Mouse (Mus musculus) cerebellum, adult 2 months (tissue): ENCODE data around the gene Anks1b.

ENCODE experiments used
- CTCF ChIP-seq: fragments of 200-500 bp; IDR thresholded peaks from 2 replicates; pipeline ENCODE4 v1.5.1; 2011; ENCODE audit warnings: low read depth, mild to moderate bottlenecking, control low read depth, low read length, moderate library complexity, borderline replicate concordance; ENCODE audit not compliant: insufficient read depth
- POLR2A ChIP-seq: fragments of 200-500 bp; IDR thresholded peaks from 2 replicates; pipeline ENCODE4 v1.6.1; 2011; ENCODE audit warnings: low read length, control low read depth, borderline replicate concordance; ENCODE audit not compliant: insufficient read depth

GRCm38 (mm10) chr10:90974491-90974890 is 1101.2 kb downstream of the Anks1b start:
- TF ChIP-seq POLR2A (no peak), CTCF (no peak)
